Mouse (Mus musculus) midbrain, embryonic 12.5 days (tissue): Measurements from ENCODE around the gene Ccdc130. TPM values are rescaled to one million over a fixed set of nuclear protein-coding genes. Genes with fewer than 3 reads are reported as not detected.
A peak's percentile ranks its signal among the peaks of the same experiment; 100 is the strongest.

Source experiments
- ATAC-seq: fragments of 200-750 bp; cut with Nextera tagmentation; 2 replicates; pipeline ENCODE4 v1.8.0; 2017; ENCODE audit warnings: low read depth, moderate TSS enrichment, moderate library complexity; ENCODE audit not compliant: low FRiP score
- H3K27ac ChIP-seq: fragments of 300-500 bp; sonication (generic); replicated peaks from 2 replicates; pipeline ENCODE4 v1.5.1; 2016; ENCODE audit warnings: mild to moderate bottlenecking
- H3K27me3 ChIP-seq: fragments of 300-500 bp; sonication (generic); 2 replicates; pipeline ENCODE4 v1.6.1; 2016; ENCODE audit warnings: mild to moderate bottlenecking
- H3K36me3 ChIP-seq: fragments of 300-500 bp; sonication (generic); 2 replicates; pipeline ENCODE4 v1.6.1; 2016
- H3K4me1 ChIP-seq: fragments of 300-500 bp; sonication (generic); 2 replicates; pipeline ENCODE4 v1.6.1; 2016
- H3K4me2 ChIP-seq: fragments of 300-500 bp; sonication (generic); replicated peaks from 2 replicates; pipeline ENCODE4 v1.6.1; 2016; ENCODE audit warnings: mild to moderate bottlenecking, moderate library complexity
- H3K4me3 ChIP-seq: fragments of 300-500 bp; sonication (generic); 2 replicates; pipeline ENCODE4 v1.5.1; 2016; ENCODE audit warnings: mild to moderate bottlenecking
- H3K9ac ChIP-seq: fragments of 300-500 bp; sonication (generic); replicated peaks from 2 replicates; pipeline ENCODE4 v1.6.1; 2016; ENCODE audit warnings: mild to moderate bottlenecking, moderate library complexity
- H3K9me3 ChIP-seq: fragments of 300-500 bp; sonication (generic); 2 replicates; pipeline ENCODE4 v1.6.1; 2016; ENCODE audit warnings: mild to moderate bottlenecking
- WGBS: fragments of 180-500 bp; shearing (Covaris S2); methylation state at CpG from one replicate; pipeline ENCODE4 v1.1.7; 2016; 5-methylcytosine and 5-hydroxymethylcytosine counted together
- polyA plus RNA-seq: library from polyadenylated mRNA; unstranded; fragments of >200 nt; fragmentation: Nextera tagmentation; extraction: Ambion mirVana; gene quantifications from 2 replicates; pipeline ENCODE4 v1.2.1, GENCODE M21; 2016

Gene Ccdc130
- polyA plus RNA-seq, 1 experiment from 2014 or later, result 24.3 TPM

GRCm38 (mm10) chr8:84272302-84272701 is 2.1 kb upstream of the Ccdc130 start:
- Histone ChIP-seq H3K4me3 (no peak overlapping the region), H3K27me3 (no peaks in the 10 kb centered on the region; the same call in 1 of the 2 replicates), H3K36me3 (no peaks in the 10 kb centered on the region), H3K27ac (no peak overlapping the region), H3K9me3 (no peaks in the 10 kb centered on the region), H3K9ac (no peak overlapping the region), H3K4me2 (no peak overlapping the region), H3K4me1 (peaks cover 10% of the 10 kb centered on the region)
- ATAC-seq, result no peak
- WGBS, result 83% methylated on average over 4 of the region's 4 CpGs

DNA sequence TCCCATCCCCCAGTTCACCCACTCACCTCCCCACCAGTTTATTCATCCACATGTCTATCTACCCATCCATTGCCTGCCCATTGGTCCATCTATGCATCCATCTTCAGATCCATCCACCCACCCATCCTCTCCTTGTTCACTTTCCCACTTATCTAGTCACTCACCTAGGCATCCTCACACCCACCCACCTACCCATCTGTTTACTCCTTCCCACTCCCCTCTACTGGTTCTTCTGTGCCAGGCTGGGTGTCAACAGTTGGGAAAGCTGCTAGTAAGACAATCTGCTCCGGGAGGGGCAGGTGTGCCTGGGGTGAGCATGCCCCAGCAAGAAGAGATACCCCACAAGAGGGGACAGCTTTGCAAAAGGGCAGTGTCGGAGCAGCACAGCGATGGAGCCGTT is 9.1 kb downstream of the Ccdc130 start:
- H3K27ac ChIP-seq, result no peak overlapping the region
- no peak overlapping the region for H3K4me2 ChIP-seq
- H3K27me3 ChIP-seq, result no peaks in the 10 kb centered on the region
- H3K9me3 ChIP-seq, result no peaks in the 10 kb centered on the region
- no peak overlapping the region for H3K4me3 ChIP-seq
- WGBS, result 94% methylated on average over 4 of the region's 4 CpGs
- H3K4me1 ChIP-seq, result peaks cover 12% of the 10 kb centered on the region
- no peak for ATAC-seq
- no peak overlapping the region for H3K9ac ChIP-seq
- H3K36me3 ChIP-seq, result peaks cover 80% of the 10 kb centered on the region

DNA sequence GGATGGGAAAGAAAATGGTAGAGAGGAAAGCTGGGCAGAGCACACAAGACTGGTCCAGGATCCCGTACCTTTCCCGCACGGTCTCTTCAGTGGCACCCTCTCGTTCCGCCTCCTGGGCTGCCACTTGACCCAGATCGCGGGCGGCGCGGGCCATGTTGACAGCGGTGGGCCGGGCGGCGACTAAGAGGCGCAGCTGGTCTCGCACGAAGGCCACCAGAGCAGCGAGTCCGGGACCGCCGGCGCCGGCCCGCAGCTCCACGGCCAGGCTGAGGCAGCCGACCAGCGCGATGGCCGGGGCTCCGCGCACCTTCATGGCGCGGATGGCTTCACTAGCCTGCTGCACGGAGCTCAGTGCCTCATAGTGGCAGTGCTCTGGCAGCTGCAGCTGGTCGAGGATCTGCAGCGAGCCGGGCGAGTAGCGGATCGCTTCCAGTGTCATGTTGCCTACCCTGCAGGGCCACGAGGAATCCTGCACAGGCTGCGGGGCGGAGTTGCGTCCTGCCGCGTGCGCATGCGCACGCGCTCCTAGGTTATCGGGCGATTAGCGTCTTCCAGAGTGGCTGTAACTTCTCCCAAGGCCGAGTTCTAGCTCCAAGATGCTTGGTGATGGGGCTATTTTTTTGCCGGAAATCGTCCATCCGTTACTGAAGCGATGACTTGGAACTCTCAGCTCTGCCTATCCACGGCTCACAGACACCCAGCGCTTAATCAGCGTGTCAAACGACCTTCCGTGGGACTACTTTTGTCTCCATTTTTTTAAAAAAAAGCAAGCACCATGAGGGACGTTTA is 13.2 kb downstream of the Ccdc130 start, which contains the start of gene Mri1:
Gene Mri1, minus strand, starts transcription at position 505 of the 789 bp plus-strand sequence.
- H3K27me3 ChIP-seq, result no peaks in the 10 kb centered on the region
- H3K4me3 ChIP-seq, result peak within 1 kb of the TSS; percentile 85
- peaks cover 15% of the 10 kb centered on the region for H3K4me1 ChIP-seq
- H3K9me3 ChIP-seq, result no peaks in the 10 kb centered on the region
- peak within 1 kb of the TSS; percentile 91 for H3K27ac ChIP-seq
- H3K9ac ChIP-seq, result peak within 1 kb of the TSS; percentile 77
- peaks cover 73% of the 10 kb centered on the region for H3K36me3 ChIP-seq
- under 1% methylated on average over 61 of the region's 64 CpGs for WGBS
- H3K4me2 ChIP-seq, result peak within 1 kb of the TSS; percentile 91
- peak; percentile 90 for ATAC-seq

GRCm38 (mm10) chr8:84256458-84256821 is 13.7 kb downstream of the Ccdc130 start:
- Histone ChIP-seq H3K9ac (peak overlapping the region; percentile 77), H3K36me3 (peaks cover 73% of the 10 kb centered on the region), H3K9me3 (no peaks in the 10 kb centered on the region), H3K27ac (peak overlapping the region; percentile 91), H3K4me2 (peak overlapping the region; percentile 91), H3K4me1 (peaks cover 15% of the 10 kb centered on the region), H3K4me3 (peak overlapping the region; percentile 85), H3K27me3 (no peaks in the 10 kb centered on the region)
- WGBS, result 18% methylated on average over 6 of the region's 6 CpGs
- ATAC-seq, result peak; percentile 14; the same call in 1 of the 2 replicates

DNA sequence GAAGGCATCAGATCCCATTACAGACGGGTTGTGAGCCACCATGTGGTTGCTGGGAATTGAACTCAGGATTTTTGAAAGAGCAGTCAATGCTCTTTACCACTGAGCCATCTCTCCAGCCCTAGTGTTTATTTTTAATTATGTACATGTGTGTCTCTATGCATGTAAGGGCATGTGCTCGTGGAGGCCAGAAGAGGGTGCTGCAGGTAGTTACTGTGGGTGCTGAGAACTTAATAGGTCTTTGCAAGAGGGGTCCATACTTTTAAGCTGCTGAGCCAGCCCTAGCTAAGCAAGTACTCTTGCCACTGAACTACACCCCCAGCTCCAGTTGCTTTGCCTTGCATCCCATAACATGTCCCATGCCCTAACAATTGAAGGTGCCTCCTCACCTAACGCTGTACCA is 14.3 kb downstream of the Ccdc130 start:
- no peak for ATAC-seq
- Histone ChIP-seq H3K36me3 (peaks cover 73% of the 10 kb centered on the region), H3K27ac (0 out of 2 replicates have a peak overlapping the region, but pooled peaks have one; percentile 91), H3K4me2 (peak overlapping the region; percentile 91), H3K4me3 (peak overlapping the region; percentile 85), H3K9me3 (no peaks in the 10 kb centered on the region), H3K27me3 (no peaks in the 10 kb centered on the region), H3K4me1 (peaks cover 15% of the 10 kb centered on the region), H3K9ac (peak overlapping the region; percentile 77; the same call in 1 of the 2 replicates)
- 78% methylated on average over 3 of the region's 3 CpGs for WGBS

GRCm38 (mm10) chr8:84249257-84250170 is 20.7 kb downstream of the Ccdc130 start, which contains the start of gene D8Ertd738e:
D8Ertd738e (minus strand) TSS chr8:84249719.
- H3K9ac ChIP-seq, result peak within 1 kb of the TSS; percentile 88
- H3K27me3 ChIP-seq, result no peaks in the 10 kb centered on the region
- 4% methylated on average over 52 of the region's 52 CpGs for WGBS
- H3K4me3 ChIP-seq, result peak within 1 kb of the TSS; percentile 68
- no peaks in the 10 kb centered on the region for H3K9me3 ChIP-seq
- ATAC-seq, result peak; percentile 89
- H3K4me1 ChIP-seq, result peaks cover 5% of the 10 kb centered on the region
- 0 out of 2 replicates have a peak within 1 kb of the TSS, but pooled peaks have one; percentile 52 for H3K27ac ChIP-seq
- peaks cover 73% of the 10 kb centered on the region for H3K36me3 ChIP-seq
- H3K4me2 ChIP-seq, result peak within 1 kb of the TSS; percentile 83

- Histone ChIP-seq H3K36me3 (peaks cover 34% of the 10 kb centered on the region), H3K9me3 (no peaks in the 10 kb centered on the region), H3K4me1 (no peaks in the 10 kb centered on the region; the same call in 1 of the 2 replicates), H3K4me3 (no peak overlapping the region), H3K4me2 (no peak overlapping the region), H3K9ac (no peak overlapping the region), H3K27ac (no peak overlapping the region), H3K27me3 (no peaks in the 10 kb centered on the region)
- no peak for ATAC-seq
- WGBS, result 88% methylated on average over 2 of the region's 2 CpGs
Observed at GRCm38 (mm10) chr8:84241821-84242220, 28.4 kb downstream of the Ccdc130 start.

DNA sequence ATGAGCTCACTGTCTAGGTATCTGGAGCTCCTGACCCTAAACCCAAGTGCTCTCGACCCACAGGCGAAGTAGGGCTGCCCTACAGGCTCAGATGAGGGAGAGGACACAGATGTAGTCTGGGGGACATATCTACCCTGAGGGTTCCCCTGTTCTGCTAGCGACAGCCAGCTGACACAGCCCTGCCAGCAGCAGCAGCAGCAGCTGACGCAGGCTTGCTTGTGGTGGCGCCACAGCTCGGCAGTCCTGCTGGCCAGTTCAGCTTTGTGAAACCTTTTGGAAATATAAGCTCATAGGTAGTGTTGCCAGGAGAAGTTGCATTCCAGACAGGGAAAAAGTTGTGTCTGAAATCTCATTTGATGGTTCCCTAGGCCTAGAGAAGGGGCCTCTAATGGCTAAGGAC is 29.0 kb downstream of the Ccdc130 start:
- Histone ChIP-seq H3K4me2 (no peak overlapping the region), H3K4me3 (no peak overlapping the region), H3K27ac (no peak overlapping the region), H3K36me3 (peaks cover 28% of the 10 kb centered on the region), H3K9ac (no peak overlapping the region), H3K27me3 (no peaks in the 10 kb centered on the region), H3K4me1 (peaks cover 3% of the 10 kb centered on the region), H3K9me3 (no peaks in the 10 kb centered on the region)
- no peak for ATAC-seq
- WGBS, result 70% methylated on average over 6 of the region's 6 CpGs

DNA sequence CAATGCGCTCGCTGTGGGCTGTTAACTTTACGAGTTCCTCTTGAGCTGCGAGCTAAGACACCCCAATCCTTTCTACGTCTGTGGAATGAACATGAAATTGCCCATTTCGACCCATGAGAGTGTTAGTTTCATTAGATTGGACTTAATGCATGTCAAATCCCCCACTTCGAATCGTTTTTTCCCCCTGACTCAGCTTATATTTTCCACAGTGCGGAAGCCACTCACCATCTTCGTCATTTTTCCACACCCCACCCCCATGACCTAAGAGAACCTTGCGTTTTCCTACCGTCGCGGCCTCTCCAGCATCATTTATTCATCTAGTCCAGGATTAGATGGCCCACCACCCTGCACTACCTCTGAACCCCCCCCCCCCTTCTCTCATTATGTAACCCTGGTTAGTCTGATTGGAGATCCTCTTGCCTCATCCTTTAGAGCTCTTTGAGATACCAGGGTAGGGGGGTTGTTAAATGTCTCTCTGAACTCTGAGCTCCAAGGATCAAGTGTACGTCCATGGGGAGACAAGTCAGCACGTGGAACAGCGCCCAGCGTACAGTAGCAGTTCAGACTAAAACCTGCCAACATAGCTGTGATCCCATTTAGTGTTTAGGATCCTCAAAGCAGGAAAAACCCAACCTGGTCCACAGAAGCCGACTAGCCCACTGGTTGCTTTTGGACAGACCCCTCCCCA is 32.5 kb downstream of the Ccdc130 start:
- 20% methylated on average over 19 of the region's 19 CpGs for WGBS
- Histone ChIP-seq H3K9ac (peak overlapping the region; percentile 64), H3K36me3 (peaks cover 23% of the 10 kb centered on the region), H3K27me3 (no peaks in the 10 kb centered on the region), H3K4me2 (peak overlapping the region; percentile 61), H3K27ac (peak overlapping the region; percentile 81), H3K4me3 (peak overlapping the region; percentile 91), H3K4me1 (peaks cover 28% of the 10 kb centered on the region), H3K9me3 (no peaks in the 10 kb centered on the region)
- ATAC-seq, result no peak; the same call in 1 of the 2 replicates

GRCm38 (mm10) chr8:84236998-84237473 is 33.1 kb downstream of the Ccdc130 start, which contains the start of gene Zswim4:
Zswim4 (minus strand) TSS chr8:84237055.
- Histone ChIP-seq H3K4me3 (peak within 1 kb of the TSS; percentile 91), H3K9me3 (no peaks in the 10 kb centered on the region), H3K4me1 (peaks cover 28% of the 10 kb centered on the region), H3K36me3 (peaks cover 30% of the 10 kb centered on the region), H3K27ac (peak within 1 kb of the TSS; percentile 81), H3K4me2 (peak within 1 kb of the TSS; percentile 72), H3K27me3 (no peaks in the 10 kb centered on the region), H3K9ac (peak within 1 kb of the TSS; percentile 95)
- peak; percentile 98 for ATAC-seq
- WGBS, result 0% methylated on average over 35 of the region's 35 CpGs

- H3K4me1 ChIP-seq, result peaks cover 28% of the 10 kb centered on the region
- H3K9me3 ChIP-seq, result no peaks in the 10 kb centered on the region
- peak overlapping the region; percentile 95 for H3K9ac ChIP-seq
- H3K4me3 ChIP-seq, result peak overlapping the region; percentile 91
- peaks cover 35% of the 10 kb centered on the region for H3K36me3 ChIP-seq
- WGBS, result under 1% methylated on average over 30 of the region's 30 CpGs
- ATAC-seq, result no peak
- H3K4me2 ChIP-seq, result peak overlapping the region; percentile 72
- H3K27me3 ChIP-seq, result no peaks in the 10 kb centered on the region
- peak overlapping the region; percentile 67 for H3K27ac ChIP-seq
Observed at GRCm38 (mm10) chr8:84236410-84236997, 33.7 kb downstream of the Ccdc130 start.
